Comparison of ENCODE assay signal across 14 mouse cellular contexts in the genomic region with DNA sequence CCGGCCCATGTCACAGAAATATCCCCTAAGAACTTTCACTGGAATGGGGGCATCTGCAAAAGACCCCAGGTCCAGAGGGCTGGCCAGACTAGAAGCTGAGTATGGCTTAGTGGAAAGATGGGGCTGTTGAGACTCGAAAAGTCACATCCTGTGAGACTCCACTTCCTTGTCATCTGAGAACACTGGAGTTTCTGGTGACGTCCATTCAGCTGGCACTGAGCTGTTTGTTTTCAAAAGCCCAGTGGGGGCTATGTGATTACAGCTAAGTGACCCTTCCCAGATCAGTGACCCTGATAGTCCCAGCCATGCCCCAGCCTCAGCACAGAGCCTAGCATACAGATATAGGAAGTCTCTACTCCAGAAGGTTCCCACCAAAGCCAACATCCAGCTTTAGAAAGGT. TPM values are rescaled to one million over a fixed set of nuclear protein-coding genes. Genes with fewer than 3 reads are reported as not detected.
DNase-seq lines count a peak whose midpoint lies in the region; ATAC-seq and TF ChIP-seq lines count a peak whose summit lies in the region.
"Had no signal": no experiment of that assay in that cellular context is flagged by ENCODE, and none has a peak within 500 bp of the region (broad histone marks: within the 10 kb centered on the region; RNA-seq: fewer than 3 reads in every experiment).

No protein-coding gene starts in this region.

- WGBS in heart, embryonic 16.5 days: 31% methylated on average over 3 of the region's 3 CpGs
- 37% methylated on average over 3 of the region's 3 CpGs for WGBS in stomach, embryonic 15.5 days
- WGBS in stomach, postnatal 0 days: 40% methylated on average over 3 of the region's 3 CpGs
- WGBS in intestine, embryonic 15.5 days: 31% methylated on average over 3 of the region's 3 CpGs

- no peak for DNase-seq in heart, adult 8-10 months (ENCODE audit: low spot score)
- no peak for DNase-seq in stomach, postnatal 0 days (ENCODE audit: low spot score)
- no peak for DNase-seq in layer of hippocampus, postnatal 36 days
- DNase-seq in testis, postnatal 10 days (ENCODE audit: low spot score): no peak
- DNase-seq in cerebellum, adult 9-11 months: no peak
- DNase-seq: adrenal gland, postnatal 14 days; liver; lung, postnatal 4 days had no signal

- no peak for TF ChIP-seq CTCF in stomach, postnatal 0 days (IDR thresholded peaks at IDR 0.05; ENCODE audit: low read depth)

- H3K9ac ChIP-seq in heart, embryonic 16.5 days (ENCODE audit: low read length): peak overlapping the region; percentile 43
- no peak overlapping the region for H3K9ac ChIP-seq in stomach, embryonic 15.5 days
- no peak overlapping the region for H3K9ac ChIP-seq in stomach, postnatal 0 days (ENCODE audit: low read length)
- H3K9ac ChIP-seq in intestine, embryonic 15.5 days: no peak overlapping the region; the same call in 1 of the 2 replicates
- H3K9ac ChIP-seq: hindbrain, embryonic 14.5 days had no signal

- TF ChIP-seq EP300 in stomach, postnatal 0 days (optimal IDR thresholded peaks at IDR 0.05): no peak

- H3K36me3 ChIP-seq in heart, embryonic 16.5 days (ENCODE audit: control insufficient read depth, insufficient read depth): no peaks in the 10 kb centered on the region
- H3K36me3 ChIP-seq in stomach, embryonic 15.5 days: no peaks in the 10 kb centered on the region
- H3K36me3 ChIP-seq in stomach, postnatal 0 days (ENCODE audit: control insufficient read depth, insufficient read depth, low read length): no peaks in the 10 kb centered on the region
- H3K36me3 ChIP-seq in intestine, embryonic 15.5 days: no peaks in the 10 kb centered on the region

- H3K27ac ChIP-seq in heart, embryonic 16.5 days (ENCODE audit: low read length): no peak overlapping the region
- H3K27ac ChIP-seq in stomach, embryonic 15.5 days: no peak overlapping the region
- no peak overlapping the region for H3K27ac ChIP-seq in stomach, postnatal 0 days (replicated peaks)
- no peak overlapping the region for H3K27ac ChIP-seq in intestine, embryonic 15.5 days
- H3K27ac ChIP-seq: hindbrain, embryonic 14.5 days; layer of hippocampus, adult 2 months had no signal

- H3K4me1 ChIP-seq in heart, embryonic 16.5 days (ENCODE audit: control insufficient read depth, insufficient read depth, low read length): peaks cover 6% of the 10 kb centered on the region
- H3K4me1 ChIP-seq in stomach, embryonic 15.5 days: peaks cover 25% of the 10 kb centered on the region
- peaks cover 9% of the 10 kb centered on the region for H3K4me1 ChIP-seq in stomach, postnatal 0 days (replicated peaks; ENCODE audit: control insufficient read depth, insufficient read depth)
- peaks cover 18% of the 10 kb centered on the region for H3K4me1 ChIP-seq in intestine, embryonic 15.5 days (replicated peaks)

- ATAC-seq in heart, embryonic 16.5 days (replicated peaks; ENCODE audit: extremely low read depth, insufficient read depth, low FRiP score): no peak
- no peak for ATAC-seq in stomach, embryonic 15.5 days (ENCODE audit: insufficient read depth, low FRiP score, low read depth)
- ATAC-seq in stomach, postnatal 0 days (ENCODE audit: low FRiP score, low TSS enrichment): no peak
- no peak for ATAC-seq in intestine, embryonic 15.5 days

- no peak overlapping the region for H3K4me3 ChIP-seq in heart, embryonic 16.5 days (ENCODE audit: low read length)
- H3K4me3 ChIP-seq in stomach, embryonic 15.5 days (replicated peaks): no peak overlapping the region
- no peak overlapping the region for H3K4me3 ChIP-seq in stomach, postnatal 0 days (ENCODE audit: low read depth, low read length)
- no peak overlapping the region for H3K4me3 ChIP-seq in intestine, embryonic 15.5 days (replicated peaks)
- H3K4me3 ChIP-seq: layer of hippocampus, adult 2 months had no signal

- H3K27me3 ChIP-seq in heart, embryonic 16.5 days (ENCODE audit: control insufficient read depth, insufficient read depth, low read length): peaks cover 16% of the 10 kb centered on the region
- H3K27me3 ChIP-seq in stomach, embryonic 15.5 days (replicated peaks): peaks cover 1% of the 10 kb centered on the region; the same call in 1 of the 2 replicates
- no peaks in the 10 kb centered on the region for H3K27me3 ChIP-seq in stomach, postnatal 0 days (ENCODE audit: control insufficient read depth, insufficient read depth, low read length)
- H3K27me3 ChIP-seq in intestine, embryonic 15.5 days (replicated peaks): peaks cover 8% of the 10 kb centered on the region
- H3K27me3 ChIP-seq: CH12.LX had no signal

- H3K9me3 ChIP-seq in heart, embryonic 16.5 days (replicated peaks; ENCODE audit: control insufficient read depth, low read length): no peaks in the 10 kb centered on the region
- H3K9me3 ChIP-seq in stomach, embryonic 15.5 days: no peaks in the 10 kb centered on the region
- no peaks in the 10 kb centered on the region for H3K9me3 ChIP-seq in stomach, postnatal 0 days (ENCODE audit: control insufficient read depth, low read length)
- no peaks in the 10 kb centered on the region for H3K9me3 ChIP-seq in intestine, embryonic 15.5 days

- 0 out of 2 replicates have a peak overlapping the region, but pooled peaks have one; percentile 1 for H3K4me2 ChIP-seq in heart, embryonic 16.5 days (ENCODE audit: low read depth, low read length)
- peak overlapping the region; percentile 11; the same call in 1 of the 2 replicates for H3K4me2 ChIP-seq in stomach, embryonic 15.5 days
- H3K4me2 ChIP-seq in stomach, postnatal 0 days (replicated peaks; ENCODE audit: low read depth): no peak overlapping the region
- H3K4me2 ChIP-seq in intestine, embryonic 15.5 days (replicated peaks): peak overlapping the region; percentile 24; the same call in 1 of the 2 replicates
- H3K4me2 ChIP-seq: hindbrain, embryonic 14.5 days had no signal

RNA-seq across cellular contexts. Expression of gene Trpv4, which starts 6.8 kb away (rescaled TPM):
- 1.1 and 1.3 TPM in 2 replicates for polyA plus RNA-seq in heart, embryonic 16.5 days (2015; fragmentation: Nextera tagmentation; extraction: Ambion mirVana)
- total RNA-seq in heart, adult 8-10 months (2022): 1 to 10 TPM; 3.2 to 6.5 (median 4.9) TPM
- polyA plus RNA-seq in stomach, embryonic 15.5 days (2015; fragmentation: Nextera tagmentation; extraction: Ambion mirVana): 1.7 and 1.9 TPM in 2 replicates
- polyA plus RNA-seq in stomach, postnatal 0 days (2015; fragmentation: Nextera tagmentation; extraction: Ambion mirVana): 2.1 and 2.8 TPM in 2 replicates
- 0.92 and 1.0 TPM in 2 replicates for polyA plus RNA-seq in intestine, embryonic 15.5 days (2015; fragmentation: Nextera tagmentation; extraction: Ambion mirVana)
- total RNA-seq in layer of hippocampus, postnatal 36 days (2021): 1 to 10 TPM; 1.2 to 2.0 TPM
- total RNA-seq: CH12.LX had no signal

RNA-seq across cellular contexts. Expression of gene Gltp, which starts 39.3 kb away (rescaled TPM):
- 58.8 and 69.2 TPM in 2 replicates for polyA plus RNA-seq in heart, embryonic 16.5 days (2015; fragmentation: Nextera tagmentation; extraction: Ambion mirVana)
- 10 to 100 TPM; 18.4 to 19.2 (median 18.5) TPM for total RNA-seq in heart, adult 8-10 months (2022)
- 123 and 144 TPM in 2 replicates for polyA plus RNA-seq in stomach, embryonic 15.5 days (2015; fragmentation: Nextera tagmentation; extraction: Ambion mirVana)
- 482 and 496 TPM in 2 replicates for polyA plus RNA-seq in stomach, postnatal 0 days (2015; fragmentation: Nextera tagmentation; extraction: Ambion mirVana)
- 99.7 and 103 TPM in 2 replicates for polyA plus RNA-seq in intestine, embryonic 15.5 days (2015; fragmentation: Nextera tagmentation; extraction: Ambion mirVana)
- total RNA-seq in layer of hippocampus, postnatal 36 days (2021): 10 to 100 TPM; 27.9 to 33.4 TPM

RNA-seq across cellular contexts. Expression of gene Tchp, which starts 56.1 kb away (rescaled TPM):
- 8.4 and 9.6 TPM in 2 replicates for polyA plus RNA-seq in heart, embryonic 16.5 days (2015; fragmentation: Nextera tagmentation; extraction: Ambion mirVana)
- 1 to 10 TPM; 4.2 to 5.0 (median 4.9) TPM for total RNA-seq in heart, adult 8-10 months (2022)
- polyA plus RNA-seq in stomach, embryonic 15.5 days (2015; fragmentation: Nextera tagmentation; extraction: Ambion mirVana): 11.5 and 11.6 TPM in 2 replicates
- polyA plus RNA-seq in stomach, postnatal 0 days (2015; fragmentation: Nextera tagmentation; extraction: Ambion mirVana): 4.6 and 5.8 TPM in 2 replicates
- 9.2 and 10.5 TPM in 2 replicates for polyA plus RNA-seq in intestine, embryonic 15.5 days (2015; fragmentation: Nextera tagmentation; extraction: Ambion mirVana)
- 10 to 100 TPM; 12.0 to 13.8 TPM for total RNA-seq in layer of hippocampus, postnatal 36 days (2021)
